Mouse (Mus musculus) myocyte (in vitro differentiated cells): Measurements from ENCODE around the gene Bricd5. TPM values are rescaled to one million over a fixed set of nuclear protein-coding genes. Genes with fewer than 3 reads are reported as not detected.

Experiments
- H3K27me3 ChIP-seq: one replicate; pipeline ENCODE4 v1.6.1; 2011; ENCODE audit not compliant: control insufficient read depth, insufficient read depth, insufficient read length
- H3K36me3 ChIP-seq: one replicate; pipeline ENCODE4 v1.6.1; 2011; ENCODE audit not compliant: control insufficient read depth, insufficient read depth
- H3K4me2 ChIP-seq: one replicate; pipeline ENCODE4 v1.6.1; 2011; ENCODE audit warnings: low read depth, control low read depth
- H3K4me3 ChIP-seq: one replicate; pipeline ENCODE4 v1.5.1; 2011; ENCODE audit warnings: mild to moderate bottlenecking, control low read depth, moderate library complexity
- H3K79me2 ChIP-seq: one replicate; pipeline ENCODE4 v1.6.1; 2011; ENCODE audit not compliant: control insufficient read depth, insufficient read depth
- H3ac ChIP-seq: one replicate; pipeline ENCODE4 v1.6.1; 2011; ENCODE audit not compliant: control insufficient read depth, insufficient read length
- CEBPB ChIP-seq: IDR thresholded peaks from 2 replicates; pipeline ENCODE4 v1.6.1; 2011; ENCODE audit warnings: mild to moderate bottlenecking, moderate library complexity; ENCODE audit not compliant: poor library complexity, insufficient read depth, severe bottlenecking
- E2F4 ChIP-seq: IDR thresholded peaks from one replicate; pipeline ENCODE4 v1.6.1; 2011; ENCODE audit warnings: mild to moderate bottlenecking, control low read depth, moderate library complexity; ENCODE audit not compliant: insufficient read depth
- MAX ChIP-seq: IDR thresholded peaks from one replicate; pipeline ENCODE4 v1.6.1; 2011; ENCODE audit warnings: low read depth, mild to moderate bottlenecking, control low read depth
- MYOD1 ChIP-seq, 3 experiments: IDR thresholded peaks; one replicate each; pipeline ENCODE4 v1.6.1; 2011; ENCODE audit warnings: control low read depth in 2 of 3, low read depth in 2 of 3, mild to moderate bottlenecking in 2 of 3, moderate library complexity in 1 of 3; ENCODE audit not compliant: insufficient read length in 2 of 3, control insufficient read depth in 1 of 3
- MYOG ChIP-seq, 3 experiments: IDR thresholded peaks; one replicate each; pipeline ENCODE4 v1.6.1; 2011; ENCODE audit warnings: control low read depth in 2 of 3, low read depth in 2 of 3, mild to moderate bottlenecking in 2 of 3; ENCODE audit not compliant: insufficient read length in 2 of 3, control insufficient read depth in 1 of 3, insufficient read depth in 1 of 3
- POLR2A ChIP-seq: IDR thresholded peaks from one replicate; pipeline ENCODE4 v1.6.1; 2011; ENCODE audit warnings: low read depth, mild to moderate bottlenecking, control low read depth, moderate library complexity; ENCODE audit not compliant: insufficient read length
- POLR2AphosphoS2 ChIP-seq: IDR thresholded peaks from one replicate; pipeline ENCODE4 v1.6.1; 2011; ENCODE audit warnings: low read depth, control low read depth; ENCODE audit not compliant: insufficient read length
- REST ChIP-seq: IDR thresholded peaks from one replicate; pipeline ENCODE4 v1.6.1; 2011; ENCODE audit warnings: mild to moderate bottlenecking, control low read depth, moderate library complexity; ENCODE audit not compliant: insufficient read depth, insufficient read length
- SRF ChIP-seq: IDR thresholded peaks from one replicate; pipeline ENCODE4 v1.6.1; 2011; ENCODE audit warnings: low read depth; ENCODE audit not compliant: control insufficient read depth, insufficient read length
- TCF12 ChIP-seq: IDR thresholded peaks from one replicate; pipeline ENCODE4 v1.6.1; 2011; ENCODE audit warnings: mild to moderate bottlenecking, control low read depth; ENCODE audit not compliant: poor library complexity, insufficient read depth, severe bottlenecking
- TCF3 ChIP-seq: IDR thresholded peaks from one replicate; pipeline ENCODE4 v1.6.1; 2011; ENCODE audit warnings: low read depth, control low read depth; ENCODE audit not compliant: insufficient read length
- USF1 ChIP-seq: IDR thresholded peaks from one replicate; pipeline ENCODE4 v1.6.1; 2011; ENCODE audit warnings: low read depth, mild to moderate bottlenecking, control low read depth, moderate library complexity
- polyA plus RNA-seq: library from polyadenylated mRNA; unstranded; fragments of >200 nt; fragmentation: generic; extraction: Trizol; gene quantifications from one replicate; pipeline ENCODE4 v1.2.1, GENCODE M21; 2012; ENCODE audit warnings: missing spikeins

Bricd5 gene
- polyA plus RNA-seq, 1 experiment = 0.53 TPM

DNA sequence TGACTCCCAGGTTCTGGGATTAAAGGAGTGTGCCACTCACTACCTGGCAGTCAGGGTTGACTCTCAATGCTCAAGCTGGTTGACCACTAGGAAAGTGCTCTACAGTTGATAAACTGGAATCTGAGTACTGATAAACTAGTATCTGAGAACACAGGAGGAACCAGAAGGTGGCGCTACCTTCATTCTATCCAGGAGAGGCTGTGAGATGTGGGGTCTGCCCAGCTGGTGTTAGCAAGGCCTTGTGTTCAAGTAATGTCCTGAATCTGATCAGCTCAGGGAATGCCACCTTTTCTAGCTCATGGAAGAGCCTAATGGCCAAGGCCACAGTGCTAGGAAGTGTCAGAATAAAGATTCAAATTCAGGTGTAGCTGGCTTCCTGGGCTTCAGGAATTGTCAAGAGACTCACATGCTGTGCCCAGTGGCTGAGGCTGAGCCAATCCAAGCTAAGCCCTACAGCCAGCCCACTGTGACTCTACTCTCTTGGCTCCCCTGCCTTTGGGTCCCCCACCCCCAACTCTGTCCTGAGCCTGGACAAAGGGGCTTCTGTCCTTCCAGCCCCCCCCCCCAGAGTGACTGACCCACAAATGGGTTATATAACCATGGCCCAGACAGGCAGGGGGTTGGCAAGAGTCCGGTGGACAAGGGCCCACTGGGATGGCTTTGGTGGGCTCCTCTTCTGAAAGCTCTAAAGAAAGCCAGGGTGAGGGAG, 21.1 kb downstream of the Bricd5 start:
- Histone ChIP-seq H3ac (no peak overlapping the region), H3K4me2 (no peak overlapping the region), H3K36me3 (no peaks in the 10 kb centered on the region), H3K27me3 (peaks cover 34% of the 10 kb centered on the region), H3K4me3 (no peak overlapping the region), H3K79me2 (no peaks in the 10 kb centered on the region)
- no peak for TF ChIP-seq REST
- no peak for TF ChIP-seq CEBPB
- TF ChIP-seq POLR2AphosphoS2 = no peak
- TF ChIP-seq USF1 = no peak
- TF ChIP-seq SRF = no peak
- TF ChIP-seq MYOD1 (IDR thresholded peaks at IDR 0.05; ENCODE audit: control insufficient read depth in 1 of 3, insufficient read length in 2 of 3, low read depth in 2 of 3) = no peak
- no peak for TF ChIP-seq E2F4

DNA sequence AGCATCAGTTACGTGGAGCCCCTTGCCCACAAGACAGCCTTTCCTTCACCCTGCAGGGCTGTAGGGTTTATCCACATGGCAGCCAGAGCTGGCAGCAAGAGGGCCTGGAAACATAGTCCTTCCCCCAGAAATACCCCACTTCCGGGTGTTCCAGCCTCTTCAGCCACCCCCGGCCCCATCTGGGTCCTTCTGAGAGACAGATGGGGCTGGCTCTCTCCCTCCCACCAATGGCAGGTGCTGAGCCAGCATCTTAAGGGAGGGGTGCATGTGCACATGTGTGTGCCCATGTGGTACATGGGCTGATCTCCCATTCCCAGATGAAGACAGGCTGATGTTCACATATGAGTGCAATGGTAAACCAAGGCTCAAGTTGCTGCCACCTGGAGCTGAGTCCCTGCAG, 21.8 kb downstream of the Bricd5 start:
- TF ChIP-seq CEBPB = no peak
- no peak for TF ChIP-seq REST
- TF ChIP-seq SRF = no peak
- TF ChIP-seq MYOG (IDR thresholded peaks at IDR 0.05; ENCODE audit: control insufficient read depth in 1 of 3, insufficient read depth in 1 of 3, insufficient read length in 2 of 3, low read depth in 2 of 3) = no peak
- no peak for TF ChIP-seq POLR2A
- no peak for TF ChIP-seq MAX
- TF ChIP-seq USF1 = no peak
- TF ChIP-seq MYOD1 (IDR thresholded peaks at IDR 0.05; ENCODE audit: control insufficient read depth in 1 of 3, insufficient read length in 2 of 3, low read depth in 2 of 3) = no peak
- no peak for TF ChIP-seq E2F4
- TF ChIP-seq TCF3 = no peak
- no peak for TF ChIP-seq TCF12
- no peak for TF ChIP-seq POLR2AphosphoS2
- no peaks in the 10 kb centered on the region for H3K36me3 ChIP-seq
- H3ac ChIP-seq = no peak overlapping the region
- peaks cover 35% of the 10 kb centered on the region for H3K27me3 ChIP-seq
- no peaks in the 10 kb centered on the region for H3K79me2 ChIP-seq
- no peak overlapping the region for H3K4me2 ChIP-seq
- no peak overlapping the region for H3K4me3 ChIP-seq

DNA sequence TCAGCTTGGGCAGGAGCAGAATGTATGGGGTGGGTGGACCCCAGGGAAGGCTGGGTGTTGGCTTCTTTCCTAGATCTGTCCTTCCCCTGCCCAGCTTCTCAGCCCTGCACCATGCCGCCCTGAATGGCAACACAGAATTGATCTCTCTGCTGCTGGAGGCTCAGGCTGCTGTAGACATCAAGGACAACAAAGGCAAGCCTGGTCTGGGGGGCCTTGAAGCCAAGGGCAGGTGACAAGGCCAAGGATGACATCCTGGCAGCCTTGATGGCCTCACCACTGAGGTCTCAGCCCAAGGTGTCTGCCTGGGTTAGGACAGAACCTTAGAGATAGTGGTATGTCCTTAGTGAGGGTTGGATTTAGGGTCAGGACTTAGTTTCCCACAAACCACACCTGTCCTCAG, 22.3 kb downstream of the Bricd5 start:
- H3K4me3 ChIP-seq = no peak overlapping the region
- TF ChIP-seq MYOD1 (IDR thresholded peaks at IDR 0.05; ENCODE audit: control insufficient read depth in 1 of 3, insufficient read length in 2 of 3, low read depth in 2 of 3) = no peak
- TF ChIP-seq SRF = no peak
- no peak for TF ChIP-seq POLR2A
- no peak for TF ChIP-seq MYOG (IDR thresholded peaks at IDR 0.05; ENCODE audit: control insufficient read depth in 1 of 3, insufficient read depth in 1 of 3, insufficient read length in 2 of 3, low read depth in 2 of 3)
- no peak for TF ChIP-seq USF1
- no peak for TF ChIP-seq E2F4
- no peak for TF ChIP-seq TCF3
- no peak for TF ChIP-seq TCF12
- TF ChIP-seq POLR2AphosphoS2 = no peak
- no peak for TF ChIP-seq CEBPB
- no peak for TF ChIP-seq REST
- TF ChIP-seq MAX = no peak
- peaks cover 41% of the 10 kb centered on the region for H3K27me3 ChIP-seq
- H3K36me3 ChIP-seq = no peaks in the 10 kb centered on the region
- H3K79me2 ChIP-seq = no peaks in the 10 kb centered on the region
- no peak overlapping the region for H3K4me2 ChIP-seq
- H3ac ChIP-seq = peak overlapping the region; percentile 19

DNA sequence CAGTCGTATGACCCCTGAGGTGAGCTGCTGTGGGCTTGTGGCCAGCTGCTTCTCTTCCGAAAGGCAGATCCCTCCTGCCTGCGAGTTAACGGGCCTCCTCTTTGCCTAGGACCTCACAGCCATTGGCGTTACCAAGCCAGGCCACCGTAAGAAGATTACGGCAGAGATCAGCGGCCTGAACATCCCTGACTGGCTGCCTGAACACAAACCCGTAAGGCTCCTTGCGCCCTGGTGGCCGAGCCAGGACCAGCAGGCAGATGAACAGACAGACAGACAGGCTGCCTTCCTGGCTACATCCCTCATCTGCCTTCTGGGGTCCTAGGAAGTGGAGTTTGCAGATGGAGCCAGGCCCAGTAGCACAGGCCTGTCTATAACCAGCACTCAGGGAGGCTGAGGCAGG, 28.5 kb downstream of the Bricd5 start:
- Histone ChIP-seq H3ac (no peak overlapping the region), H3K4me2 (no peak overlapping the region), H3K4me3 (no peak overlapping the region), H3K27me3 (peaks cover 27% of the 10 kb centered on the region), H3K79me2 (no peaks in the 10 kb centered on the region), H3K36me3 (no peaks in the 10 kb centered on the region)
- TF ChIP-seq SRF (no peak), CEBPB (no peak), MAX (no peak), MYOG (IDR thresholded peaks at IDR 0.05; ENCODE audit: control insufficient read depth in 1 of 3, insufficient read depth in 1 of 3, insufficient read length in 2 of 3, low read depth in 2 of 3) (no peak), TCF3 (no peak)

DNA sequence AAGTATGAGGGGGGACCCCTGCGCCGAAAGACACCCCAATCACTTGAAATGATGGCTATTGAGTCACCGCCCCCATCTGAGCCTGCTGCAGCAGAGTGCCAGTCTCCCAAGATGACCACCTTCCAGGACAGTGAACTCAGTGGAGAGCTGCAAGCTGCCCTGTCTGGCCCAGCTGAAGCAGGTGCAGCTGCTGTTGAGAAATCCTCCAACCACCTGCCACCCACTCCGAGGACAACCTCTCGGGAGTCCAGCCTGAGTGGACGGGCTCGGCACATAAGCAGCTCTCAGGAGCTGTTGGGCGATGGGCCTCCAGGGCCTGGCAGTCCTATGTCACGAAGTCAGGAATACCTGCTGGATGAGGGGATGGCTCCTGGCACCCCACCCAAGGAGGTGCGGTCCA, 30.4 kb downstream of the Bricd5 start:
- no peaks in the 10 kb centered on the region for H3K79me2 ChIP-seq
- H3K4me3 ChIP-seq = no peak overlapping the region
- H3K4me2 ChIP-seq = no peak overlapping the region
- TF ChIP-seq MYOD1 (IDR thresholded peaks at IDR 0.05; ENCODE audit: control insufficient read depth in 1 of 3, insufficient read length in 2 of 3, low read depth in 2 of 3) (peak in 2 of 3 experiments; percentile 43 to 70), USF1 (no peak), REST (no peak), MYOG (IDR thresholded peaks at IDR 0.05; ENCODE audit: control insufficient read depth in 1 of 3, insufficient read depth in 1 of 3, insufficient read length in 2 of 3, low read depth in 2 of 3) (peak in 2 of 3 experiments; percentile 40 to 55)
- no peaks in the 10 kb centered on the region for H3K36me3 ChIP-seq
- no peak overlapping the region for H3ac ChIP-seq
- H3K27me3 ChIP-seq = peaks cover 16% of the 10 kb centered on the region
